Mouse (Mus musculus) small intestine, adult 2 months (tissue): ENCODE data around the gene St6gal1. TPM values are rescaled to one million over a fixed set of nuclear protein-coding genes. Genes with fewer than 3 reads are reported as not detected.

Source experiments
- H3K27ac ChIP-seq: fragments of 200-500 bp; 2 replicates; pipeline ENCODE4 v1.5.1; 2012; ENCODE audit warnings: low read depth, low read length, control low read depth, inconsistent platforms; ENCODE audit not compliant: insufficient read depth
- H3K27me3 ChIP-seq: fragments of 200-500 bp; 2 replicates; pipeline ENCODE4 v1.6.1; 2012; ENCODE audit warnings: mild to moderate bottlenecking, moderate library complexity, low read length, inconsistent platforms; ENCODE audit not compliant: control insufficient read depth, insufficient read depth
- H3K36me3 ChIP-seq: fragments of 200-500 bp; 2 replicates; pipeline ENCODE4 v1.6.1; 2012; ENCODE audit warnings: mild to moderate bottlenecking, low read length, control low read depth, inconsistent platforms; ENCODE audit not compliant: control insufficient read depth, insufficient read depth
- H3K4me1 ChIP-seq: fragments of 200-500 bp; 2 replicates; pipeline ENCODE4 v1.6.1; 2012; ENCODE audit warnings: low read length, inconsistent platforms, mixed read lengths; ENCODE audit not compliant: control insufficient read depth, insufficient read depth, insufficient read length
- H3K4me3 ChIP-seq: fragments of 200-500 bp; 2 replicates; pipeline ENCODE4 v1.5.1; 2012; ENCODE audit warnings: low read depth, mild to moderate bottlenecking, control low read depth, inconsistent platforms, low read length, moderate library complexity
- CTCF ChIP-seq: fragments of 200-500 bp; IDR thresholded peaks from 2 replicates; pipeline ENCODE4 v1.5.1; 2012; ENCODE audit warnings: low read depth, mild to moderate bottlenecking, control low read depth, inconsistent platforms, low read length, moderate library complexity, mixed read lengths; ENCODE audit not compliant: insufficient replicate concordance, insufficient read length; ENCODE audit errors: extremely low read depth
- POLR2A ChIP-seq: fragments of 200-500 bp; IDR thresholded peaks from 2 replicates; pipeline ENCODE4 v1.6.1; 2012; ENCODE audit warnings: low read depth, mild to moderate bottlenecking, control low read depth, inconsistent platforms, low read length, moderate library complexity
- WGBS: fragments of 180-500 bp; shearing (Covaris S2); methylation state at CpG from one replicate; pipeline ENCODE4 v1.1.7; 2018; 5-methylcytosine and 5-hydroxymethylcytosine counted together
- polyA plus RNA-seq: library from polyadenylated mRNA; depleted of rRNA; stranded (reverse); fragments of >200 nt; gene quantifications from 2 replicates; pipeline ENCODE4 v1.2.3, GENCODE M21; 2012

Gene St6gal1
- polyA plus RNA-seq, 1 experiment: 6.4 TPM

- no peak overlapping the region for H3K27ac ChIP-seq
- H3K36me3 ChIP-seq: no peaks in the 10 kb centered on the region
- no peaks in the 10 kb centered on the region for H3K27me3 ChIP-seq
- TF ChIP-seq POLR2A: no peak
- no peak for TF ChIP-seq CTCF
- H3K4me1 ChIP-seq: no peaks in the 10 kb centered on the region
- no peak overlapping the region for H3K4me3 ChIP-seq
These were observed 28.2 kb upstream of the St6gal1 start for GRCm38 (mm10) chr16:23196296-23196695.

- WGBS: 83% methylated on average over 6 of the region's 6 CpGs
- no peaks in the 10 kb centered on the region for H3K36me3 ChIP-seq
- H3K4me1 ChIP-seq: no peaks in the 10 kb centered on the region
- no peak for TF ChIP-seq POLR2A
- no peak for TF ChIP-seq CTCF
- H3K27ac ChIP-seq: no peak overlapping the region
- H3K4me3 ChIP-seq: no peak overlapping the region
- no peaks in the 10 kb centered on the region for H3K27me3 ChIP-seq
These were observed 27.7 kb upstream of the St6gal1 start for GRCm38 (mm10) chr16:23196791-23197190.

- H3K4me1 ChIP-seq: no peaks in the 10 kb centered on the region
- H3K27ac ChIP-seq: no peak overlapping the region
- no peak overlapping the region for H3K4me3 ChIP-seq
- TF ChIP-seq POLR2A (no peak), CTCF (no peak)
- no peaks in the 10 kb centered on the region for H3K36me3 ChIP-seq
- H3K27me3 ChIP-seq: no peaks in the 10 kb centered on the region
These were observed 23.0 kb upstream of the St6gal1 start for GRCm38 (mm10) chr16:23201498-23201897.

DNA sequence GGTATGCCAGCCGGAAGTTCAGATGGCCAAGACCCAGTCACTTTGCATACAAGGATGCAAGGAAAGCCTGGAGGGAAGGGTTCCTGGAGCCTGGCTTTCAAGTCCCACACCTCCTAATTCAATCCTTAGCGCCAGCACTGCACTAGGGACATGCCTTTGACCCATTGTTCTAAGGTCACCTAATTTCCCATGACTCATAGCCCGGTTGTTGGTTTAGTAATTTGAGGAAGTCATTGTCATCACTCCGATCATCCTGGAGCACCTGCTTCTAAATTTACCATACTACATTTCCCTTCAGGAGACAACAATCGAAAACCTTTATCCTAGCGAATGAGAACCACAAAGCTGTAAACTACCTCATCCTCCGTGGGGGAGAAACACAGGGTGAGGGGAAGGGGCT lies 10.2 kb upstream of the St6gal1 start:
- Histone ChIP-seq H3K4me3 (no peak overlapping the region), H3K27ac (no peak overlapping the region), H3K27me3 (no peaks in the 10 kb centered on the region), H3K36me3 (no peaks in the 10 kb centered on the region), H3K4me1 (no peaks in the 10 kb centered on the region)
- TF ChIP-seq CTCF (no peak), POLR2A (no peak)
- WGBS: 48% methylated on average over 7 of the region's 7 CpGs

DNA sequence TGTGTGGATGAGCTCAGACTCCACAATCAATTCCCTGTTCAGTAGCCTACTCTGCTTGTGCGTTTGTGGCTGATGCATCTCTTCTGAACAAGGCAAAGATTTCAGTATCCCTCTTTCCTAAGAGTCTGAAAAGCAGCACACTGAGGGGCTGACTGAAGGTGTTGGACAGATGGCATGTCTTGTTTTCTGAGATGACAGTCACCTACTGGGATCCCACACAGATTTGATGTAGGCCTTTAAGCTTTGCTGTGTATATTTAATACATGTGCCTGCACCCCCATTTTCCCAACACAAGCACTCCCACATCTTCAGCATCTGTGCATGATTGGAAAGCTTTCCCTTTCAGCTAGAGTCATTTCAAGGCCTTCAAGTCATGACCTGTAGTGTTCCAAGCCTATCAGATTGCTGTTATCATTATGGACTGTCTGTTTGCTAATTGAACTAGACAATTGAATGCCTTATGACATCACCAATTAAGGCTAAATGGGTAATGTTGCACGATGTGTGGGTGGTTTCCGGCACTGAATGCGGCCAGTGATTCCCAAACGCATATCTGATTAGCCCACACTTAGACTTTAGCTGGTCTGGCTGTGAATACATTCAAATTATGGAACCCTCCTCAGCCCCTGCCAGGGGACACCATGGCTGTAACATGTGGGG lies 9.2 kb upstream of the St6gal1 start:
- TF ChIP-seq CTCF (no peak), POLR2A (no peak)
- Histone ChIP-seq H3K4me3 (no peak overlapping the region), H3K27ac (no peak overlapping the region), H3K36me3 (no peaks in the 10 kb centered on the region), H3K27me3 (no peaks in the 10 kb centered on the region), H3K4me1 (no peaks in the 10 kb centered on the region)
- WGBS: 86% methylated on average over 5 of the region's 5 CpGs

- 84% methylated on average over 9 of the region's 9 CpGs for WGBS
- H3K4me3 ChIP-seq: no peak overlapping the region
- no peaks in the 10 kb centered on the region for H3K4me1 ChIP-seq
- TF ChIP-seq POLR2A (no peak), CTCF (no peak)
- no peaks in the 10 kb centered on the region for H3K27me3 ChIP-seq
- no peak overlapping the region for H3K27ac ChIP-seq
- H3K36me3 ChIP-seq: no peaks in the 10 kb centered on the region
These were observed 8.2 kb upstream of the St6gal1 start for GRCm38 (mm10) chr16:23216366-23216765.

- no peak overlapping the region for H3K4me3 ChIP-seq
- H3K27me3 ChIP-seq: no peaks in the 10 kb centered on the region
- no peaks in the 10 kb centered on the region for H3K4me1 ChIP-seq
- H3K27ac ChIP-seq: no peak overlapping the region
- no peaks in the 10 kb centered on the region for H3K36me3 ChIP-seq
- no peak for TF ChIP-seq POLR2A
- TF ChIP-seq CTCF: no peak
- 23% methylated on average over 7 of the region's 7 CpGs for WGBS
These were observed 6.2 kb upstream of the St6gal1 start for GRCm38 (mm10) chr16:23218313-23218712.

GRCm38 (mm10) chr16:23223166-23223870 lies 1.2 kb upstream of the St6gal1 start:
- 69% methylated on average over 12 of the region's 12 CpGs for WGBS
- Histone ChIP-seq H3K4me1 (peaks cover 2% of the 10 kb centered on the region), H3K27me3 (peaks cover 14% of the 10 kb centered on the region; the same call in 1 of the 2 replicates), H3K36me3 (no peaks in the 10 kb centered on the region), H3K4me3 (no peak overlapping the region), H3K27ac (no peak overlapping the region)
- TF ChIP-seq CTCF (no peak), POLR2A (no peak)
